Mouse (Mus musculus) adrenal gland, adult 2 months (tissue): ENCODE data around the gene Ptf1a. TPM values are rescaled to one million over a fixed set of nuclear protein-coding genes. Genes with fewer than 3 reads are reported as not detected.

Experiments
- DNase-seq: peaks from one replicate; pipeline ENCODE4 v3.0.0; 2021
- polyA plus RNA-seq: library from polyadenylated mRNA; depleted of rRNA; stranded (reverse); fragments of >200 nt; gene quantifications from 2 replicates; pipeline ENCODE4 v1.2.3, GENCODE M21; 2012; rRNA removed
- total RNA-seq, 2 experiments: library from RNA; stranded (reverse); gene quantifications; 2 replicates each; pipeline ENCODE4 v1.2.3; 2021

The Ptf1a gene
- total and polyA plus RNA-seq, 3 experiments: not detected

DNA sequence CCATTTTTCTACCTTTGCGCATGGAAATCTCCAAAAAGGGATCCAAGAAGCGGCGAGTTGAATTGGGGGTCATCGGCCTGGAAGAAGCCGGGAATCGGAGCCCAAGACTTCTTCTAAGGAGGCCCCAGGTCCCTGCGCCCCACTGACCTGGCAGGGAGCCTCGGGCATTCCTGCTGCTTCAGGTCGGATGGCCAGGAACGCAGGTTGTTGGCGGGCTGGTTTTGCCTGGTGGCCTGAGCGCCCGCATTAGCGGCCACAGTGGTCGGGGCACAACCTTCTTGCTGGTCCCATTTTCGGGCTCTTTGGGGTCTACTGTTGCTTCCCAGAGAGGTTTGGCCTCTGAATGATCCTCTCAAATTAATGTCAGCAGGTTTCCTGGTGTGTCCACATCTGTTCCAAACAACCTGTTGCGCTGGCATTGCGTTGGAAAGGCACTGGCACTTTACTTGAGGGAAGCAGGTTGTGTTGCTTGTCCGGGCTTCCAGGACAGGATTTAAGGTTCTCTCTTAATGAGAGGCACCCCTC is 7.1 kb downstream of the Ptf1a start:
- DNase-seq: no peak

DNA sequence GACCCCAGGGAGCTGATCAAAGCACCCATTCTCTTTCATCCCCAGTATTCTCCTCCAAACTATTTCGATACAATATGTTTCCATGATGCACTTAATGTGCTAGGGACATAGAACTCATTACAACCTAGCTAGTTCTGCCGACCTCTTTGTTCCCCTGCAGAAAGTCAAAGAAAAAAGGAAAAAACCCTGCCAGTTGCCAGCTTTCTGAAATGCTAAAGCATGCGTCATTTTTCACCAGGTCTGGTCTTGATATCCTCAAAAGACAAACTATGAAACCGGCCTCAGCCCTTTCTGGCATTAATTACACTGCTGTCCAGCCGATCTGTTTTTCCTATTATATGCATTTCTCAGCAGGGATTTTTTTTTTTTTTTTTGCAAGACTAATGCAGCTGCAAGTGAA is 9.8 kb downstream of the Ptf1a start:
- DNase-seq: no peak

- DNase-seq: no peak
Observed at GRCm38 (mm10) chr2:19455857-19456482, 10.5 kb downstream of the Ptf1a start.

- no peak for DNase-seq
Observed at GRCm38 (mm10) chr2:19458785-19459184, 13.3 kb downstream of the Ptf1a start.

DNA sequence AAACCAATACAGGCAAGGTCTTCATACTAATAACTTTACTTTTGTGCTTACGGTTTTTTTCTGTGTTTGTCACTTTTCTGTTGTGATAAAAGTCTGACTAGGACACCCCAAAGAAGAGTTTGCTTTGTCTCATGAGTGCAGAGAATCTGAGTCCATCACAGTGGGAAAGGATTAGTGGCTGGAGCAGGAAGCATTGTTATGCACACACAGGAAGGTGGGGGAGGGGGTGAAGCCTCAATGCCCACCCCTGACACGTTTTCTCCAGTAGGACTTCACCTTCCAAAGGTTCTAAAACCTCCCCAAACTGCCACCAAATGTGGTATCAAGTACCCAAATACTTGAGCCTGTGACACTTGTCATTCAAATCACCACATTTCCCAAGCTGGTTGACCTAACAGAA is 16.5 kb downstream of the Ptf1a start:
- no peak for DNase-seq

GRCm38 (mm10) chr2:19490262-19490661 is 44.8 kb downstream of the Ptf1a start:
- no peak for DNase-seq

Other genes starting within 250 kb of the Ptf1a start
- gene Armc3, start 246.4 kb upstream of the Ptf1a start, total RNA-seq: not detected
- not detected in 2 replicates for gene Armc3, start 246.4 kb upstream of the Ptf1a start, polyA plus RNA-seq
- 10 to 100 TPM; 26.2 to 28.7 TPM for gene Msrb2, start 74.2 kb upstream of the Ptf1a start, total RNA-seq
- gene Msrb2, start 74.2 kb upstream of the Ptf1a start, polyA plus RNA-seq: 10.4 and 14.3 TPM in 2 replicates
- gene 4921504E06Rik, start 108.3 kb downstream of the Ptf1a start, total RNA-seq: not detected
- gene 4921504E06Rik, start 108.3 kb downstream of the Ptf1a start, polyA plus RNA-seq: not detected in 2 replicates
- gene Otud1, start 212.1 kb downstream of the Ptf1a start, total RNA-seq: 1 to 10 TPM; 6.8 to 7.2 TPM
- 18.9 and 27.3 TPM in 2 replicates for gene Otud1, start 212.1 kb downstream of the Ptf1a start, polyA plus RNA-seq